Mouse (Mus musculus) heart, embryonic 15.5 days (tissue): ENCODE results near the gene Evpl. TPM values are rescaled to one million over a fixed set of nuclear protein-coding genes. Genes with fewer than 3 reads are reported as not detected.
A peak's percentile ranks its signal among the peaks of the same experiment; 100 is the strongest.

Experiments
- ATAC-seq: fragments of 200-750 bp; cut with Nextera tagmentation; replicated peaks from 2 replicates; pipeline ENCODE4 v1.8.0; 2017; ENCODE audit warnings: low read depth, moderate TSS enrichment; ENCODE audit not compliant: insufficient number of reproducible peaks, insufficient read depth, low FRiP score
- H3K27ac ChIP-seq: fragments of 300-500 bp; sonication (generic); 2 replicates; pipeline ENCODE4 v1.5.1; 2015; ENCODE audit warnings: mild to moderate bottlenecking, inconsistent platforms
- H3K27me3 ChIP-seq: fragments of 300-500 bp; sonication (generic); 2 replicates; pipeline ENCODE4 v1.6.1; 2015; ENCODE audit warnings: inconsistent platforms
- H3K36me3 ChIP-seq: fragments of 300-500 bp; sonication (generic); 2 replicates; pipeline ENCODE4 v1.6.1; 2015; ENCODE audit warnings: mild to moderate bottlenecking, inconsistent platforms
- H3K4me1 ChIP-seq: fragments of 300-500 bp; sonication (generic); replicated peaks from 2 replicates; pipeline ENCODE4 v1.6.1; 2015; ENCODE audit warnings: inconsistent platforms
- H3K4me2 ChIP-seq: fragments of 300-500 bp; sonication (generic); 2 replicates; pipeline ENCODE4 v1.6.1; 2015; ENCODE audit warnings: inconsistent platforms, mild to moderate bottlenecking, moderate library complexity
- H3K4me3 ChIP-seq: fragments of 300-500 bp; sonication (generic); 2 replicates; pipeline ENCODE4 v1.5.1; 2015; ENCODE audit warnings: mild to moderate bottlenecking, inconsistent platforms
- H3K9ac ChIP-seq: fragments of 300-500 bp; sonication (generic); 2 replicates; pipeline ENCODE4 v1.6.1; 2015; ENCODE audit warnings: mild to moderate bottlenecking, inconsistent platforms
- H3K9me3 ChIP-seq: fragments of 300-500 bp; sonication (generic); replicated peaks from 2 replicates; pipeline ENCODE4 v1.6.1; 2016; ENCODE audit warnings: inconsistent platforms
- WGBS: fragments of 180-500 bp; shearing (Covaris S2); methylation state at CpG from one replicate; pipeline ENCODE4 v1.1.7; 2015; ENCODE audit warnings: mixed read lengths; 5-methylcytosine and 5-hydroxymethylcytosine counted together
- polyA plus RNA-seq: library from polyadenylated mRNA; unstranded; fragments of >200 nt; fragmentation: Nextera tagmentation; extraction: Ambion mirVana; gene quantifications from 2 replicates; pipeline ENCODE4 v1.2.1, GENCODE M21; 2015

Gene Evpl
- polyA plus RNA-seq, 1 experiment from 2014 or later = 0.71 TPM

- 80% methylated on average over 22 of the region's 22 CpGs for WGBS
- Histone ChIP-seq H3K4me1 (peaks cover 12% of the 10 kb centered on the region; the same call in 1 of the 2 replicates), H3K36me3 (peaks cover 88% of the 10 kb centered on the region), H3K4me2 (no peak overlapping the region), H3K9me3 (no peaks in the 10 kb centered on the region), H3K9ac (no peak overlapping the region), H3K27ac (peak overlapping the region; percentile 44; the same call in 1 of the 2 replicates), H3K27me3 (no peaks in the 10 kb centered on the region), H3K4me3 (no peak overlapping the region)
- ATAC-seq = no peak
These were observed 17.5 kb upstream of the Evpl start for GRCm38 (mm10) chr11:116255090-116255981.

GRCm38 (mm10) chr11:116254627-116255026, 16.8 kb upstream of the Evpl start:
- no peak for ATAC-seq
- peaks cover 10% of the 10 kb centered on the region; the same call in 1 of the 2 replicates for H3K4me1 ChIP-seq
- no peaks in the 10 kb centered on the region for H3K27me3 ChIP-seq
- H3K9ac ChIP-seq = no peak overlapping the region
- no peaks in the 10 kb centered on the region for H3K9me3 ChIP-seq
- peak overlapping the region; percentile 44; the same call in 1 of the 2 replicates for H3K27ac ChIP-seq
- H3K4me2 ChIP-seq = no peak overlapping the region
- peaks cover 88% of the 10 kb centered on the region for H3K36me3 ChIP-seq
- no peak overlapping the region for H3K4me3 ChIP-seq
- WGBS = 67% methylated on average over 9 of the region's 9 CpGs

- 91% methylated on average over 3 of the region's 3 CpGs for WGBS
- Histone ChIP-seq H3K27ac (no peak overlapping the region), H3K27me3 (no peaks in the 10 kb centered on the region), H3K9me3 (no peaks in the 10 kb centered on the region), H3K4me3 (no peak overlapping the region), H3K36me3 (peaks cover 88% of the 10 kb centered on the region), H3K4me2 (no peak overlapping the region), H3K9ac (no peak overlapping the region), H3K4me1 (peaks cover 10% of the 10 kb centered on the region; the same call in 1 of the 2 replicates)
- ATAC-seq = no peak
These were observed 15.3 kb upstream of the Evpl start for GRCm38 (mm10) chr11:116253076-116253600.

GRCm38 (mm10) chr11:116250898-116251297, 13.0 kb upstream of the Evpl start:
- WGBS = 59% methylated on average over 8 of the region's 8 CpGs
- H3K36me3 ChIP-seq = peaks cover 93% of the 10 kb centered on the region
- ATAC-seq = no peak
- no peak overlapping the region for H3K4me3 ChIP-seq
- no peak overlapping the region for H3K27ac ChIP-seq
- H3K27me3 ChIP-seq = no peaks in the 10 kb centered on the region
- no peak overlapping the region for H3K9ac ChIP-seq
- peaks cover 10% of the 10 kb centered on the region; the same call in 1 of the 2 replicates for H3K4me1 ChIP-seq
- H3K4me2 ChIP-seq = no peak overlapping the region
- no peaks in the 10 kb centered on the region for H3K9me3 ChIP-seq

GRCm38 (mm10) chr11:116247502-116248222, 9.8 kb upstream of the Evpl start:
- Histone ChIP-seq H3K9me3 (no peaks in the 10 kb centered on the region), H3K4me1 (peaks cover 10% of the 10 kb centered on the region; the same call in 1 of the 2 replicates)
- no peak for ATAC-seq

GRCm38 (mm10) chr11:116245616-116246015, 7.7 kb upstream of the Evpl start:
- H3K9me3 ChIP-seq = no peaks in the 10 kb centered on the region
- H3K4me3 ChIP-seq = no peak overlapping the region
- H3K9ac ChIP-seq = no peak overlapping the region
- 77% methylated on average over 6 of the region's 6 CpGs for WGBS
- no peak for ATAC-seq
- peaks cover 69% of the 10 kb centered on the region for H3K36me3 ChIP-seq
- no peak overlapping the region for H3K27ac ChIP-seq
- H3K27me3 ChIP-seq = no peaks in the 10 kb centered on the region
- H3K4me1 ChIP-seq = no peaks in the 10 kb centered on the region
- H3K4me2 ChIP-seq = no peak overlapping the region

More at GRCm38 (mm10) chr11:116247502-116248222, 9.8 kb upstream of the Evpl start:
- Histone ChIP-seq H3K27ac (no peak overlapping the region), H3K4me3 (no peak overlapping the region), H3K36me3 (peaks cover 88% of the 10 kb centered on the region), H3K9ac (no peak overlapping the region), H3K27me3 (no peaks in the 10 kb centered on the region), H3K4me2 (no peak overlapping the region)
- 84% methylated on average over 14 of the region's 14 CpGs for WGBS

GRCm38 (mm10) chr11:116244580-116244979, 6.7 kb upstream of the Evpl start:
- H3K4me3 ChIP-seq = no peak overlapping the region
- H3K27me3 ChIP-seq = no peaks in the 10 kb centered on the region
- H3K27ac ChIP-seq = no peak overlapping the region
- H3K9me3 ChIP-seq = no peaks in the 10 kb centered on the region
- no peak overlapping the region for H3K4me2 ChIP-seq
- H3K9ac ChIP-seq = no peak overlapping the region
- no peaks in the 10 kb centered on the region for H3K4me1 ChIP-seq
- ATAC-seq = no peak
- peaks cover 58% of the 10 kb centered on the region for H3K36me3 ChIP-seq
- WGBS = 73% methylated on average over 8 of the region's 8 CpGs

- H3K4me1 ChIP-seq = peaks cover 8% of the 10 kb centered on the region
- no peak overlapping the region for H3K4me3 ChIP-seq
- no peak for ATAC-seq
- peaks cover 30% of the 10 kb centered on the region for H3K36me3 ChIP-seq
- no peak overlapping the region for H3K9ac ChIP-seq
- no peak overlapping the region for H3K4me2 ChIP-seq
- no peak overlapping the region for H3K27ac ChIP-seq
- 54% methylated on average over 12 of the region's 12 CpGs for WGBS
- no peaks in the 10 kb centered on the region for H3K9me3 ChIP-seq
- peaks cover 16% of the 10 kb centered on the region for H3K27me3 ChIP-seq
These were observed 3.9 kb upstream of the Evpl start for GRCm38 (mm10) chr11:116241744-116242235.

- WGBS = 34% methylated on average over 7 of the region's 7 CpGs
- H3K27me3 ChIP-seq = peaks cover 34% of the 10 kb centered on the region
- H3K9me3 ChIP-seq = no peaks in the 10 kb centered on the region
- no peak overlapping the region for H3K4me2 ChIP-seq
- no peak overlapping the region for H3K4me3 ChIP-seq
- peaks cover 10% of the 10 kb centered on the region; the same call in 1 of the 2 replicates for H3K36me3 ChIP-seq
- H3K4me1 ChIP-seq = peaks cover 8% of the 10 kb centered on the region
- H3K9ac ChIP-seq = no peak overlapping the region
- ATAC-seq = no peak
- no peak overlapping the region for H3K27ac ChIP-seq
These were observed 1.9 kb upstream of the Evpl start for GRCm38 (mm10) chr11:116239797-116240196.

- no peaks in the 10 kb centered on the region for H3K9me3 ChIP-seq
- H3K36me3 ChIP-seq = no peaks in the 10 kb centered on the region
- peaks cover 14% of the 10 kb centered on the region for H3K4me1 ChIP-seq
- no peak overlapping the region for H3K9ac ChIP-seq
- H3K27ac ChIP-seq = no peak overlapping the region
- WGBS = 70% methylated on average over 8 of the region's 8 CpGs
- H3K4me3 ChIP-seq = no peak overlapping the region
- peaks cover 59% of the 10 kb centered on the region for H3K27me3 ChIP-seq
- no peak for ATAC-seq
- no peak overlapping the region for H3K4me2 ChIP-seq
These were observed 3.0 kb downstream of the Evpl start for GRCm38 (mm10) chr11:116234901-116235300.

GRCm38 (mm10) chr11:116232427-116232826, 5.5 kb downstream of the Evpl start:
- WGBS = 25% methylated on average over 17 of the region's 17 CpGs
- no peak overlapping the region for H3K4me3 ChIP-seq
- peak overlapping the region; percentile 33; the same call in 1 of the 2 replicates for H3K9ac ChIP-seq
- ATAC-seq = no peak
- no peaks in the 10 kb centered on the region for H3K36me3 ChIP-seq
- no peak overlapping the region for H3K27ac ChIP-seq
- H3K27me3 ChIP-seq = peaks cover 56% of the 10 kb centered on the region
- peaks cover 6% of the 10 kb centered on the region for H3K4me1 ChIP-seq
- no peaks in the 10 kb centered on the region for H3K9me3 ChIP-seq
- peak overlapping the region; percentile 45 for H3K4me2 ChIP-seq
